ENCODE assay signal across 9 mouse cellular contexts in the genomic region with DNA sequence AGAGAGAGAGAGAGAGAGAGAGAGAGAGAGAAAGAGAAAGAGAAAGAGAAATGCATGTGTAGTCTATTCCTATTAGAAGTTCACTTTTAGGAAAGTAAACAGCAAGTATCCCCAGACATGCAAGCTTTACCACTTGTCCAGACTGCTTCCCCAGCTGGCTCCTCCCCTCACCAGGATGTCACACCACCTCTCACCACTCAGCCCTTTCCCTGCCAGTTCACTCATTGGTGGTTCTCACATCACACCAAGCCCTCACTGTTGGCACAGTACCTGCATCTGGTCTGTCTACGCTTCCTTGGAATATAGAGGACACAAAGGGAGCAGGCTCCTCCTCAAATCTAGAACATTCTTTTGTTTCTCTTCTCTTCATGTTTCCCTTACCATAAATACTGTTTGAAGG. TPM values are rescaled to one million over a fixed set of nuclear protein-coding genes. Genes with fewer than 3 reads are reported as not detected.
A peak's percentile ranks its signal among the peaks of the same experiment; 100 is the strongest.
DNase-seq lines count a peak whose midpoint lies in the region; ATAC-seq lines count a peak whose summit lies in the region.
"Had no signal": no experiment of that assay in that cellular context is flagged by ENCODE, and none has a peak within 500 bp of the region (broad histone marks: within the 10 kb centered on the region; RNA-seq: fewer than 3 reads in every experiment).

No protein-coding gene starts in this region.

- H3K4me3 ChIP-seq in hindbrain, embryonic 15.5 days: no peak overlapping the region
- H3K4me3 ChIP-seq in hindbrain, embryonic 13.5 days: no peak overlapping the region
- H3K4me3 ChIP-seq: heart, adult 2 months had no signal

- no peaks in the 10 kb centered on the region for H3K27me3 ChIP-seq in hindbrain, embryonic 15.5 days
- H3K27me3 ChIP-seq in hindbrain, embryonic 13.5 days: no peaks in the 10 kb centered on the region

- no peak overlapping the region for H3K9ac ChIP-seq in hindbrain, embryonic 15.5 days
- H3K9ac ChIP-seq in hindbrain, embryonic 13.5 days: no peak overlapping the region

- peaks cover 4% of the 10 kb centered on the region; the same call in 1 of the 2 replicates for H3K4me1 ChIP-seq in hindbrain, embryonic 15.5 days (replicated peaks)
- peaks cover 6% of the 10 kb centered on the region for H3K4me1 ChIP-seq in hindbrain, embryonic 13.5 days (replicated peaks)

- no peak overlapping the region for H3K27ac ChIP-seq in hindbrain, embryonic 15.5 days (replicated peaks)
- no peak overlapping the region for H3K27ac ChIP-seq in hindbrain, embryonic 13.5 days
- H3K27ac ChIP-seq: heart, adult 2 months had no signal

- no peaks in the 10 kb centered on the region for H3K36me3 ChIP-seq in hindbrain, embryonic 15.5 days
- H3K36me3 ChIP-seq in hindbrain, embryonic 13.5 days: no peaks in the 10 kb centered on the region

- WGBS in hindbrain, embryonic 15.5 days: 64% methylated on average over 1 of the region's 1 CpGs
- WGBS in hindbrain, embryonic 13.5 days: 87% methylated on average over 1 of the region's 1 CpGs

- no peak overlapping the region for H3K4me2 ChIP-seq in hindbrain, embryonic 15.5 days
- H3K4me2 ChIP-seq in hindbrain, embryonic 13.5 days: no peak overlapping the region

- 0 out of 2 replicates have a peak, but pooled peaks have one; percentile 66 for ATAC-seq in hindbrain, embryonic 15.5 days (ENCODE audit: low FRiP score, low read depth)
- no peak for ATAC-seq in hindbrain, embryonic 13.5 days (ENCODE audit: low FRiP score)
- ATAC-seq in common myeloid progenitor, adult 5-6 weeks (replicated peaks; ENCODE audit: low read depth, poor library complexity, severe bottlenecking): 0 out of 2 replicates have a peak, but pooled peaks have one; percentile 52

- DNase-seq in CD4-positive helper T cell, adult 2 months (ENCODE audit: low read depth, low spot score): peak; percentile 22
- DNase-seq in lung, adult 18-20 months: peak; percentile 39 to 63
- DNase-seq in frontal cortex, postnatal 25 days (ENCODE audit: low spot score in 2 of 2): no peak
- DNase-seq in ovary, postnatal 10 days (ENCODE audit: low spot score): no peak
- no peak for DNase-seq in spleen, adult 18-20 months

- no peaks in the 10 kb centered on the region for H3K9me3 ChIP-seq in hindbrain, embryonic 15.5 days
- H3K9me3 ChIP-seq in hindbrain, embryonic 13.5 days: no peaks in the 10 kb centered on the region

RNA-seq across cellular contexts. Expression of a gene that starts 26.9 kb away (rescaled TPM):
- 13.9 and 14.7 TPM in 2 replicates for polyA plus RNA-seq in hindbrain, embryonic 15.5 days (2015; fragmentation: Nextera tagmentation; extraction: Ambion mirVana)
- polyA plus RNA-seq in hindbrain, embryonic 13.5 days (2015; fragmentation: Nextera tagmentation; extraction: Ambion mirVana): 15.9 and 17.5 TPM in 2 replicates
- total RNA-seq in common myeloid progenitor, adult 5-6 weeks (2017): 1.3 and 2.9 TPM in 2 replicates

RNA-seq across cellular contexts. Expression of a gene that starts 44.2 kb away (rescaled TPM):
- 4.4 and 4.6 TPM in 2 replicates for polyA plus RNA-seq in hindbrain, embryonic 15.5 days (2015; fragmentation: Nextera tagmentation; extraction: Ambion mirVana)
- 2.1 and 3.4 TPM in 2 replicates for polyA plus RNA-seq in hindbrain, embryonic 13.5 days (2015; fragmentation: Nextera tagmentation; extraction: Ambion mirVana)
- total RNA-seq in common myeloid progenitor, adult 5-6 weeks (2017): not detected in 2 replicates

Comparison
In these comparisons a context has a peak if more than half of its experiments do, and no peak if none do; other contexts are left out.
1. DNase-seq: peak in CD4-positive helper T cell, adult 2 months (single experiment) and lung, adult 18-20 months (2 of 2); none in frontal cortex, postnatal 25 days (0 of 2), ovary, postnatal 10 days (single experiment) and spleen, adult 18-20 months (0 of 2).